Mouse (Mus musculus) liver, embryonic 14.5 days (tissue): ENCODE measurements at regions not wholly inside any gene's neighbourhood (a gene's known extent, or its start where the extent isn't known, plus 50 kb on each side); places are given as distances from the start of the nearest gene placed in this dataset.

Source experiments
- ATAC-seq: fragments of 200-750 bp; cut with Nextera tagmentation; 2 replicates; pipeline ENCODE4 v1.8.0; 2017; ENCODE audit warnings: moderate number of reproducible peaks, mild to moderate bottlenecking, moderate library complexity; ENCODE audit not compliant: insufficient read depth
- DNase-seq, 3 experiments: peaks; one replicate each; pipeline ENCODE4 v3.0.0-alpha.2; 2012 to 2013; ENCODE audit warnings: low read depth in 3 of 3, low spot score in 3 of 3
- H3K27ac ChIP-seq: fragments of 300-500 bp; sonication (generic); 2 replicates; pipeline ENCODE4 v1.5.1; 2014; ENCODE audit warnings: moderate library complexity, mild to moderate bottlenecking, control low read depth, inconsistent platforms
- H3K27me3 ChIP-seq: fragments of 300-500 bp; sonication (generic); 2 replicates; pipeline ENCODE4 v1.6.1; 2014; ENCODE audit warnings: mild to moderate bottlenecking, low read length, moderate library complexity; ENCODE audit not compliant: control insufficient read depth, insufficient read depth
- H3K36me3 ChIP-seq: fragments of 300-500 bp; sonication (generic); replicated peaks from 2 replicates; pipeline ENCODE4 v1.6.1; 2014; ENCODE audit warnings: low read depth; ENCODE audit not compliant: control insufficient read depth, insufficient read depth
- H3K4me1 ChIP-seq, 2 experiments: fragments of 200-500 bp in 1 of 2; fragments of 300-500 bp in 1 of 2; sonication (generic) in 1 of 2; replicated peaks; 2 replicates each; pipeline ENCODE4 v1.6.1; 2012 to 2014; ENCODE audit warnings: antibody characterized with exemption in 1 of 2, inconsistent platforms in 1 of 2, low read length in 1 of 2; ENCODE audit not compliant: control insufficient read depth in 2 of 2, insufficient read depth in 2 of 2
- H3K4me2 ChIP-seq: fragments of 300-500 bp; sonication (generic); 2 replicates; pipeline ENCODE4 v1.6.1; 2014; ENCODE audit warnings: low read depth, mild to moderate bottlenecking, control low read depth, moderate library complexity
- H3K4me3 ChIP-seq, 2 experiments: fragments of 200-500 bp in 1 of 2; fragments of 300-500 bp in 1 of 2; sonication (generic) in 1 of 2; 2 replicates each; pipeline ENCODE4 v1.5.1; 2012 to 2014; ENCODE audit warnings: low read depth in 2 of 2, low read length in 2 of 2, mild to moderate bottlenecking in 2 of 2, control low read depth in 1 of 2, inconsistent platforms in 1 of 2, moderate library complexity in 1 of 2; ENCODE audit not compliant: insufficient read depth in 1 of 2
- H3K9ac ChIP-seq: fragments of 300-500 bp; sonication (generic); replicated peaks from 2 replicates; pipeline ENCODE4 v1.6.1; 2014; ENCODE audit warnings: mild to moderate bottlenecking, control low read depth, moderate library complexity
- H3K9me3 ChIP-seq: fragments of 300-500 bp; sonication (generic); 2 replicates; pipeline ENCODE4 v1.6.1; 2016; ENCODE audit warnings: low read length, mixed read lengths; ENCODE audit not compliant: control insufficient read depth
- CTCF ChIP-seq: IDR thresholded peaks from 2 replicates; pipeline ENCODE4 v1.5.1; 2016; ENCODE audit warnings: antibody characterized with exemption, low read depth, control low read depth
- EP300 ChIP-seq: IDR thresholded peaks from 2 replicates; pipeline ENCODE4 v1.6.1; 2016; ENCODE audit warnings: antibody characterized with exemption, low read depth
- whole genome bisulfite sequencing: fragments of 180-500 bp; shearing (Covaris S2); extraction: QIAGEN DNeasy Blood & Tissue Kit; methylation state at CpG from one replicate; pipeline ENCODE4 v1.1.7; 2014; ENCODE audit not compliant: insufficient replicate concordance; 5-methylcytosine and 5-hydroxymethylcytosine counted together

GRCm38 (mm10) chr6:6388835-6389440 is 172.0 kb upstream of the Slc25a13 start:
- H3K4me2 ChIP-seq: no peak overlapping the region
- ATAC-seq: no peak
- DNase-seq: no peak
- no peak overlapping the region for H3K4me3 ChIP-seq
- H3K4me1 ChIP-seq: no peaks in the 10 kb centered on the region
- no peaks in the 10 kb centered on the region for H3K36me3 ChIP-seq
- H3K27ac ChIP-seq: no peak overlapping the region
- H3K9ac ChIP-seq: no peak overlapping the region
- WGBS: 36% methylated on average over 5 of the region's 5 CpGs
- TF ChIP-seq EP300: no peak
- no peak for TF ChIP-seq CTCF
- H3K9me3 ChIP-seq: no peaks in the 10 kb centered on the region
- H3K27me3 ChIP-seq: no peaks in the 10 kb centered on the region

GRCm38 (mm10) chr6:6387571-6387970 is 170.6 kb upstream of the Slc25a13 start:
- Histone ChIP-seq H3K9me3 (no peaks in the 10 kb centered on the region), H3K27ac (no peak overlapping the region), H3K4me1 (no peaks in the 10 kb centered on the region), H3K27me3 (no peaks in the 10 kb centered on the region), H3K9ac (no peak overlapping the region), H3K4me3 (no peak overlapping the region), H3K4me2 (no peak overlapping the region), H3K36me3 (no peaks in the 10 kb centered on the region)
- TF ChIP-seq EP300 (no peak), CTCF (no peak)
- DNase-seq (no peak), ATAC-seq (no peak)
- WGBS: 63% methylated on average over 5 of the region's 5 CpGs

- Histone ChIP-seq H3K9me3 (no peaks in the 10 kb centered on the region), H3K9ac (no peak overlapping the region), H3K27ac (no peak overlapping the region), H3K4me3 (no peak overlapping the region), H3K27me3 (no peaks in the 10 kb centered on the region), H3K36me3 (no peaks in the 10 kb centered on the region), H3K4me2 (no peak overlapping the region), H3K4me1 (no peaks in the 10 kb centered on the region)
- no peak for DNase-seq
- ATAC-seq: no peak
- TF ChIP-seq CTCF (no peak), EP300 (no peak)
- 61% methylated on average over 7 of the region's 7 CpGs for WGBS
Observed at GRCm38 (mm10) chr6:6384971-6385370, 168.0 kb upstream of the Slc25a13 start.

GRCm38 (mm10) chr6:6384441-6384840 is 167.5 kb upstream of the Slc25a13 start:
- TF ChIP-seq EP300: no peak
- TF ChIP-seq CTCF: no peak
- H3K27me3 ChIP-seq: no peaks in the 10 kb centered on the region
- WGBS: 52% methylated on average over 6 of the region's 6 CpGs
- no peak overlapping the region for H3K4me3 ChIP-seq
- H3K9ac ChIP-seq: no peak overlapping the region
- no peaks in the 10 kb centered on the region for H3K36me3 ChIP-seq
- no peaks in the 10 kb centered on the region for H3K9me3 ChIP-seq
- H3K4me1 ChIP-seq: no peaks in the 10 kb centered on the region
- ATAC-seq: no peak
- H3K4me2 ChIP-seq: no peak overlapping the region
- no peak for DNase-seq
- H3K27ac ChIP-seq: no peak overlapping the region

- H3K9ac ChIP-seq: no peak overlapping the region
- WGBS: 58% methylated on average over 3 of the region's 3 CpGs
- TF ChIP-seq CTCF (no peak), EP300 (no peak)
- H3K4me1 ChIP-seq: no peaks in the 10 kb centered on the region
- no peaks in the 10 kb centered on the region for H3K36me3 ChIP-seq
- no peak overlapping the region for H3K27ac ChIP-seq
- H3K27me3 ChIP-seq: no peaks in the 10 kb centered on the region
- H3K4me3 ChIP-seq: no peak overlapping the region
- H3K4me2 ChIP-seq: no peak overlapping the region
- no peaks in the 10 kb centered on the region for H3K9me3 ChIP-seq
- no peak for ATAC-seq
- no peak for DNase-seq
Observed at GRCm38 (mm10) chr6:6372421-6372820, 155.4 kb upstream of the Slc25a13 start.
